Mouse (Mus musculus) heart, adult 11 months (tissue): ENCODE data around the gene Tac2.
A peak's percentile ranks its signal among the peaks of the same experiment; 100 is the strongest.

Experiments
- DNase-seq: peaks from one replicate; pipeline ENCODE4 v3.0.0; 2022

The Tac2 gene

DNA sequence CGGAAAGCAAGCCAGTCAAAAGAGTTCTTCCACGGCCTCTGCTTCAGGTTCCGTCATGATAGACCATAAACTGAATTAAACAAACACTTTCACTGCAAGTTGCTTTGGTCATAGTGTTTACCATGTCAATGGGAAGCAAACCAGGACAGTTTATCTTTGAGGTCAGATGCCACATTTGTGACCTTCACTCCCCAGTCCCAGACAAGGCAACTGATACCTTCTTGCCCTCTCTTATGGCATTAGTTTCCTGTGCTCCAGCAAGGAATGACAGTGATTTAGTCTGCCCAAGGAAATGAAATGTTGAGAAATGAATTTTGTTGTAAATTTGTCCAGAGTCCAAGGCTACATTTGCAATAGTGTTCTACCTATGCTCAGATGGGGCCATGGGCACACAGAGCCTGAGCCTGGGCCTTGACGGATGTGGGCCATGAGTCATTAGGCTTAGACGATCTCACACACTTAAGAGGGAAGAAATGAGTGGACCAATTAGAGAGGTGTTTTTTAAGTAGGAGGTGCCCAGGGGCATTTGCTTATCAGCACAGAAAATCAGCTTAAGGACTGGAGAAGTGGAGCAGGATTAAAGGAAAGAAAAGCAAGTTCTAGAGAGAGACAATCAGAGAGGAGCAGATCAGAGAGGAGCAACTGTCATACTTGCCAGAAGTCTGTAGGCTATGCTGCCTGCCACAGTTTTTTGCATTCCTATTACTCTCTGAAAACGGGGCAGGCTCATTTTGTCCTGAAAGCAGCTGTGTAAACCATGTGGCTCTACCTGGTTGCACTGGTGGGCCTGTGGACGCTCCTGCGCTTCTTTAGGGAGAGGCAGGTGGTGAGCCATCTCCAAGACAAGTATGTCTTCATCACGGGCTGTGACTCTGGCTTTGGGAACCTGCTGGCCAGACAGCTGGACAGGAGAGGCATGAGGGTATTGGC lies 35.2 kb downstream of the Tac2 start, which contains the start of the genes Rdh1 and Rdh16f1:
Rdh1 (plus strand) TSS at position 541 of the 930 bp plus-strand sequence.
Rdh16f1 (plus strand) TSS at position 607 of the 930 bp plus-strand sequence.
- peak; percentile 74 for DNase-seq

DNA sequence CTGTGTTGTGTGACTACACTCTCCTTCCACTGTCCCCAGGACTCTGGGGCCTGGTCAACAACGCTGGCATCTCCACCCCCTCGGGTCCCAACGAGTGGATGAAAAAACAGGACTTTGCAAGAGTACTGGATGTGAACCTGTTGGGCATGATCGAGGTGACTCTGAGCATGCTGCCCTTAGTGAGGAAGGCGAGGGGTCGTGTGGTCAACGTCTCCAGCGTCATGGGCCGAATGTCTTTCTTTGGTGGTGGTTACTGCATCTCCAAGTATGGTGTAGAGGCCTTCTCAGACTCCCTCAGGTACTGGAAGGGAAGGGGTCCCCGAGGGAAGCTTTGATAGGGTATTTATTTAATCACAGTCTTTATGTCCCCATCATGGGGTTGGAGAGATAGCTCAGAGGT lies 38.6 kb downstream of the Tac2 start:
- peak; percentile 85 for DNase-seq

DNA sequence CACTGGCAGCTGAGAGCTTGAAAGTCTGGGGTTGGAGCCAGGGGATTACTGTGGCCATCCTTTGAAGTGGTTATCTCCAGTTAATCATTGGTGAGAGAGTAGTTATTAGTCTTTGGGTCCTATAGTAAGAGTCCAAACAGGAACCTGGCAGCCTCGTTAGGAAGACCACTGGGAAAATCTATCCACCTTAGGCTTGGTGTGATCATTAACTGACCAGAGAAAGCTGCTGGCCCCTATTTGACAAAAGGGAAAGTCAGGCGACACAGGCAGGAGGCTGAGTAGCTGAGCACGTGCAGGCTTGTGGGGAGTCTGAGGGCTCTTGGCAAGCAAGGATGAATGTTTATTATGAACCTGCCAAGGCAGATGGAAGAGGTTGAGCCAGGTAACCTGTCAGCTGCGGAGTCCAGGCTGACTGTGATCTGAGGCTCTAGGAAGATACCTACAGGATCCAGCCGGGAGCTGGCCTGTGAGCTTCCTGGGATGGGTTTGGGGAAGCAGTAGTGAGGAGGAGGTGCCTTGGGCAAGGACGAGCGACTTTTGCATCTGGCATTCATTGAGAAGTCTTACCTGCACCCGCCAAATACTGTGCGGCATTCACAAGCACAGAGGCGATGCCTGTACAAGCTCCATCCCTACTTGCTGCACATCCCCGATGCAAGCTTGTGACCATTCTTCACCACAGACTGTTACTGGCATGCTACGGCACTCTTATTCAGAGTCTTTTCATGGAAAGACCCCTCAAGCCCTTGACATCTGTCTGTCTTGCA lies 39.8 kb downstream of the Tac2 start:
- no peak for DNase-seq

DNA sequence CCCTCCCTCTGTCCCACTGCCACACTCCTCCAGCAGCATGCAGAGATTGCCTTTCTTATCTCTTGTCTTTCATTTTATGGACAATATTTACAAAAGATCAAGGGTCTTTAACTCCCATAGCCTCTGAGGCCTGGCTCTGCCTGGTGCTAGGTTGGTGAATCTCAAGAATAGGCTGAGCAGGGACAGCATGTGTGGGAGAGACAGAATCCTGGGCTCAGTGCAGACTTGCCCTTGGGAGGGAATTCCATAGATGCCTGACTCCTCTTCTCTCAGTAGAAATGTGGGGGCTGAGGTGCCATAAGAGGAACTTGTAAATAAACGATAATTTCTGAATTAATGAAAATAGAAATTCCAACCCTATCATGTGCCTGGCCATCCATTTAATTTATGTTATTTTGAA lies 42.3 kb downstream of the Tac2 start:
- peak; percentile 7 for DNase-seq

DNA sequence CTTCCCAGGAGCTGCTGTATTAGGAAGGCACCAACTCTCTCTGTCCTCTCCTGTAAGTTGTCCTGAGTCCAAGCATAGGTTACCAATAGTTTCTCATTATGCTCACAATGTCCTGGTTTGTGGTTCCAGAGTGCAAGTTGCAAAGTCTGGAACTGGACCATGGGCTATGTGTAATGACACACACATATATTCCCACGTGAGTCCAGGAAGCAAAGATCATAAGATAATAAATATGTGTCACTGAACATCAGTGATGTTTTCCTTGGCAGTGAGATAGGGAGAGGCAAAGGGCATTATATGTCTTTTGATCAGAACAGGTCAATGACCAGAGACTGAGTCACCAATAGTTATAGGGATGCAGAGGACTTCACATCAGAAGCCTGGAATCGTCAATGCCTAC lies 51.7 kb downstream of the Tac2 start, which contains the start of gene Rdh9:
Rdh9 (plus strand) TSS at position 376 of the 400 bp plus-strand sequence.
- no peak for DNase-seq
